Mouse (Mus musculus): ENCODE results near the gene Olfr56.
"Not testable (repeated sequence)": the region's sequence is repeated elsewhere in the genome, so short reads cannot be mapped to it uniquely, and the experiment has no call there.

Olfr56 gene

DNA sequence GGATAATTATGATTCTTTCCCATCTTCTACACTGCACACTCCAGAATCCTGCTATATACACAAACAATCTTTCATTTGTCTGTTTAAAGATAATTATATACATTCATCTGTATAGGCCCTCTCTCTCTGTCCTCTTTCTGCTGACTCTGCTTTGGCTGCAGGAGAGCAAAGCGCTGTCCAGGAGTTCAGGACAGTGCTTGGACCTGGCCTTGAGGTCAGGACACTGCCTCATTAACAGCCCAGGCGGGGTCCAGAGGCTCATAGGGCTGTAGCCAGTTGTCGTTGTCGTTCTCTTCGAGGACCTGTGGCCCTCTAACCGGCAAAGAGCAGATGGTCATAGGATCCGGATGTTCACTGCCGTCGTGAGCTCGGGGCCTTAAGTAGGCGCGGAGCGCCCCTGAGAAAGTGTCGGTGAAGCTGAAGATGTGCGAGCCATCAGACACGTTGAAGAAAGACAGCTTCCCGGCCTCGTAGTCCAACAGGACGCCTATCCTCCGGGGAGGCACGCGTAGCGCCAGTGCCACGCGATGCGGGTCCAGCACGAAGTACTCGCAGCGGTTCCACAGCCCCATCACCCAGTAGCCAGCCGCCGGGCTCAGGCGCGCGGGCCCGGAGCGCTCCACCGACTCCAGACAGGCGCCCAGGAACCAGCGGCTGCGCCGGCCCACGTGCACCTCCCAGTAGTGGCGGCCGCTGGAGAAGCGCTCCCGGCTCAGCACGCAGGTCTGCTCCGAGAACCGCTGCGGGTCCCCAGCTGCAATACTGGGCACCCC, 190.3 kb downstream of the Olfr56 start:
- DNase-seq (ENCODE audit: low spot score in 2 of 2): peak in 1 of 2 experiments; percentile 10

DNA sequence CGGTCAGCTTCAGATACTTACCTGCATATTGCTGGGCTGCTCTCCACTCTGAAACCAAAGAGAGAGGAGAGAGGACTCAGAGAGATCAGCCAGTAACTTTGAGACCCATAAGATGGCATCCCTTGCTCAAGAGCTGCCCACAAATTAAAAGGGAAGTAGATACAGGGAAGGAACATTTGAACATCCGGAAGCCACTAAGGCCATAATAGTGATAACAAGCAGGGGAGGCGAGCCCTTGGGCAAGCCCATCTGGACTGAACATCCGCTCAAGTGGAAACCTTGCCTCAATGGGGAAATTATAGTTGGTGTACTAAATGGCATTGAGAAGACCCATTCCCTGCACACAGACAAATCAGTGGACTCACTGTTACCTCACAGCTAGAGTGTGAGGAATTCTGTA, 191.9 kb downstream of the Olfr56 start:
- DNase-seq (ENCODE audit: low spot score in 2 of 2): no peak

DNA sequence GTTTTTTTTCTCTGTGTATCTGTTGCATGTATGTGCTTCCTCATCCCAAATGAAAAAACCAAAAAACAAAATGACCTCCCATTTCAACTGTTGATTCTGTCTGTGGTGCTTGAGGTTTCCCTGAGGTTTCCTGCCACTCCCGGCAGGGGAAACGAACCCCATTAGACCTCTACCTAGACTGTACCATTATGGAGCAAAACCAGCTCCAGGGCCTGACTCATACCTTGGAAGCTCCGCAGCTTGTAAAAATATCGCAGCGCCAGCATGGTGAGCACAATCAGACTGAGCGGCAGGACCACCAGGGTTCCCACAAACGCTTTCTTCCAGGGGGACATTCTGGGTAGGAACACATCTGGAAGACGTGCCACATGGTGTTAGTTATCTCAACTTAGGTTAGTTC, 196.7 kb downstream of the Olfr56 start:
- DNase-seq (ENCODE audit: low spot score in 2 of 2): no peak

DNA sequence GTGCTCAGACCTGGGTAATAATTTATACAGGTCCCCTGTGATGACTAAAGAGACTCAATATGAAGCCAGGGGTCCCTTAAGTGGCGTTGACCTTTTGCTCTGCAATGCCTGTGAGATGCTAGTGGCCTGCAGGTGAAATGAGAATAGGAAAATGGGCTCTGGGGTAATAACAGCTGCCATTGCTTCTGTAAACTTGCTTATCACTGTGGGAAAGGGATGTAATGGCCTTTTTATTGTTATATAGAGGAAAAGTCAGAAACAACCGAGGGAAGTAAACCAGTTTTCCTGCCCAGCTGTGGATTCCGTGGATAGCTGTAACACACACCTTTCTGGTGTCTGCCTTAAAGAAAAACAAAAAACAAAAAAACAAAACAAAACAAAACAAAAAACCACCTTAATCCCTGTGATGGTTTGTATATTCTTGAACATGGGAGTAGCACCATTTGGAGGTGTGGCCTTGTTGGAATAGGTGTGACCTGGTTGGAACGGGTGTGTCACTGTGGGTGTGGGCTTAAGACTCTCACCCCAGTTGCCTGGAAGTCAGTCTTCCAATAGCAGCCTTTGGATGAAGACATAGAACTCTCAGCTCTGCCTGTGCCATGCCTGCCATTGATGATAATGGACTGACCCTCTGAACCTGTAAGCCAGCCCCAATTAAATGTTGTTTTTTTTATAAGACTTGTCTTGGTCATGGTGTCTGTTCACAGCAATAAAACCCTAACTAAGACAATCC, 197.5 kb downstream of the Olfr56 start:
- not testable (repeated sequence) for DNase-seq (ENCODE audit: low spot score in 2 of 2)

DNA sequence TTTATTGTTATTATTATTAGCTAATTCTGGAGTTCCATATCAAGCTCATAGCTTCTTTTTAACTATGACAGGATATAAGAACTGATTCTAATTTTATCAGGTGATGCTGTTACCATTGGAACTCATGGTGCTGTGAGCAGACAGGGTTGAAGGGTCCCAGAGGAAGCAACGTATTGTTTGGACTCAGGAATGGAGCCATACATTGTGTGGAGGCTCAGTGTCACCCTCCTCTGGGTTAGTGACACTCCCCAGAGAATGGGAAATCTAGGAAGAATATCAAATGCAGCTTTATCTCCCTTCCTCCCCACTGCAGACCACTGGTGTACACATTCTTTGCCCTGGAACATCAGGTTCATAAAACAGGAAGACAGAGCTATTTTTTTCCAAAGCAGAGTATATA, 204.5 kb downstream of the Olfr56 start:
- no peak for DNase-seq (ENCODE audit: low spot score in 2 of 2)
